ENCODE assay signal across 33 mouse cellular contexts in genomic region chr3:152034686-152035085, GRCm38 (mm10).
A peak's percentile ranks its signal among the peaks of the same experiment; 100 is the strongest.
DNase-seq lines count a peak whose midpoint lies in the region; ATAC-seq and TF ChIP-seq lines count a peak whose summit lies in the region.
"Had no signal": no experiment of that assay in that cellular context is flagged by ENCODE, and none has a peak within 500 bp of the region (broad histone marks: within the 10 kb centered on the region; RNA-seq: fewer than 3 reads in every experiment).

No protein-coding gene starts in this region.

- no peak overlapping the region for H3K4me3 ChIP-seq in intestine, postnatal 0 days (ENCODE audit: low read depth, low read length)
- no peak overlapping the region for H3K4me3 ChIP-seq in intestine, embryonic 15.5 days (replicated peaks)
- H3K4me3 ChIP-seq in lung, postnatal 0 days (ENCODE audit: low read depth, low read length), result no peak overlapping the region
- H3K4me3 ChIP-seq: erythroblast, embryonic 14.5 days; gastrocnemius, adult 2 months; heart, adult 2 months; hindbrain, embryonic 10.5 days; limb, embryonic 10.5 days; limb, embryonic 15.5 days; liver, embryonic 13.5 days; megakaryocyte, embryonic 14.5 days; midbrain, embryonic 12.5 days; myocyte; neural tube, embryonic 12.5 days had no signal

- no peaks in the 10 kb centered on the region for H3K36me3 ChIP-seq in intestine, postnatal 0 days (ENCODE audit: control insufficient read depth, insufficient read depth)
- H3K36me3 ChIP-seq in intestine, embryonic 15.5 days, result no peaks in the 10 kb centered on the region
- no peaks in the 10 kb centered on the region for H3K36me3 ChIP-seq in lung, postnatal 0 days (ENCODE audit: insufficient read depth, low read length)
- H3K36me3 ChIP-seq: hindbrain, embryonic 10.5 days; limb, embryonic 10.5 days; limb, embryonic 15.5 days; liver, embryonic 13.5 days; midbrain, embryonic 12.5 days; neural tube, embryonic 12.5 days had no signal

- H3K4me1 ChIP-seq in intestine, postnatal 0 days (replicated peaks; ENCODE audit: control insufficient read depth, insufficient read depth, low read length), result peaks cover 1% of the 10 kb centered on the region; the same call in 1 of the 2 replicates
- no peaks in the 10 kb centered on the region for H3K4me1 ChIP-seq in intestine, embryonic 15.5 days (replicated peaks)
- no peaks in the 10 kb centered on the region for H3K4me1 ChIP-seq in lung, postnatal 0 days (ENCODE audit: insufficient read depth, low read depth, low read length)
- H3K4me1 ChIP-seq: hindbrain, embryonic 10.5 days; limb, embryonic 10.5 days; limb, embryonic 15.5 days; liver, embryonic 13.5 days; midbrain, embryonic 12.5 days; neural tube, embryonic 12.5 days had no signal

- H3K9ac ChIP-seq in intestine, postnatal 0 days (ENCODE audit: low read depth, low read length), result no peak overlapping the region
- H3K9ac ChIP-seq in intestine, embryonic 15.5 days, result no peak overlapping the region
- H3K9ac ChIP-seq in lung, postnatal 0 days (replicated peaks; ENCODE audit: low read depth), result no peak overlapping the region
- H3K9ac ChIP-seq: limb, embryonic 15.5 days; liver, embryonic 13.5 days; midbrain, embryonic 12.5 days; neural tube, embryonic 12.5 days had no signal

- TF ChIP-seq EP300 in lung, postnatal 0 days (IDR thresholded peaks at IDR 0.05), result no peak

- TF ChIP-seq CTCF in intestine, postnatal 0 days (IDR thresholded peaks at IDR 0.05; ENCODE audit: low read depth), result peak; percentile 23; the same call in 1 of the 2 replicates
- peak; percentile 14; the same call in 1 of the 2 replicates for TF ChIP-seq CTCF in lung, postnatal 0 days (IDR thresholded peaks at IDR 0.05)

- no peak overlapping the region for H3K27ac ChIP-seq in intestine, postnatal 0 days (ENCODE audit: low read depth, low read length)
- H3K27ac ChIP-seq in intestine, embryonic 15.5 days, result no peak overlapping the region
- no peak overlapping the region for H3K27ac ChIP-seq in lung, postnatal 0 days (ENCODE audit: low read length)
- H3K27ac ChIP-seq: gastrocnemius, adult 2 months; heart, adult 2 months; hindbrain, embryonic 10.5 days; limb, embryonic 10.5 days; limb, embryonic 15.5 days; liver, embryonic 13.5 days; midbrain, embryonic 12.5 days; neural tube, embryonic 12.5 days had no signal

- ATAC-seq in intestine, postnatal 0 days, result no peak
- ATAC-seq in intestine, embryonic 15.5 days, result no peak
- ATAC-seq in lung, postnatal 0 days, result no peak
- ATAC-seq in granulocyte monocyte progenitor cell, adult 5-6 weeks (replicated peaks; ENCODE audit: poor library complexity, severe bottlenecking), result no peak
- ATAC-seq: activated CD4-positive, CD25-positive, alpha-beta regulatory T cell, adult 4 months; hindbrain, embryonic 16.5 days; intestine, embryonic 16.5 days had no signal

- no peaks in the 10 kb centered on the region for H3K9me3 ChIP-seq in intestine, postnatal 0 days (ENCODE audit: control insufficient read depth)
- H3K9me3 ChIP-seq in intestine, embryonic 15.5 days, result no peaks in the 10 kb centered on the region
- no peaks in the 10 kb centered on the region for H3K9me3 ChIP-seq in lung, postnatal 0 days (ENCODE audit: low read length)
- H3K9me3 ChIP-seq: hindbrain, embryonic 10.5 days; limb, embryonic 10.5 days; limb, embryonic 15.5 days; liver, embryonic 13.5 days; megakaryocyte, embryonic 14.5 days; midbrain, embryonic 12.5 days; neural tube, embryonic 12.5 days had no signal

- no peak overlapping the region for H3K4me2 ChIP-seq in intestine, postnatal 0 days (replicated peaks; ENCODE audit: low read depth)
- H3K4me2 ChIP-seq in intestine, embryonic 15.5 days (replicated peaks), result no peak overlapping the region
- H3K4me2 ChIP-seq in lung, postnatal 0 days (replicated peaks; ENCODE audit: low read depth, low read length), result no peak overlapping the region
- H3K4me2 ChIP-seq: limb, embryonic 15.5 days; liver, embryonic 13.5 days; midbrain, embryonic 12.5 days; neural tube, embryonic 12.5 days had no signal

- no peaks in the 10 kb centered on the region for H3K27me3 ChIP-seq in intestine, postnatal 0 days (replicated peaks; ENCODE audit: control insufficient read depth, insufficient read depth, low read length)
- H3K27me3 ChIP-seq in intestine, embryonic 15.5 days (replicated peaks), result no peaks in the 10 kb centered on the region
- no peaks in the 10 kb centered on the region for H3K27me3 ChIP-seq in lung, postnatal 0 days (replicated peaks; ENCODE audit: insufficient read depth, low read length)
- H3K27me3 ChIP-seq: limb, embryonic 15.5 days; liver, embryonic 13.5 days; midbrain, embryonic 12.5 days; neural tube, embryonic 12.5 days had no signal

- 85% methylated on average over 9 of the region's 10 CpGs for WGBS in intestine, postnatal 0 days
- 84% methylated on average over 10 of the region's 10 CpGs for WGBS in intestine, embryonic 15.5 days
- 73% methylated on average over 9 of the region's 10 CpGs for WGBS in lung, postnatal 0 days

- DNase-seq in lung, postnatal 0 days (ENCODE audit: low spot score), result no peak
- DNase-seq in lung, postnatal 25 days (ENCODE audit: low spot score), result no peak
- DNase-seq in R1 (ENCODE audit: low read depth, low spot score), result peak; percentile 55
- DNase-seq in urinary bladder, postnatal 10 days (ENCODE audit: low spot score), result no peak
- DNase-seq: adrenal gland, postnatal 10 days; cerebellum, adult 11 months; cerebellum, adult 9-11 months; gastrocnemius, adult 2 months; gastrocnemius, postnatal 36 days; heart, adult 2 months; heart, postnatal 14 days; kidney, postnatal 25 days; liver, embryonic 13.5 days; lung, adult 2 months; lung, postnatal 4 days; right cerebral cortex, adult 18-20 months; spleen, adult 18-20 months; thymus, adult 2 months; thymus, postnatal 36 days had no signal
